Comparison of ENCODE assay signal across 10 mouse cellular contexts in the genomic region with DNA sequence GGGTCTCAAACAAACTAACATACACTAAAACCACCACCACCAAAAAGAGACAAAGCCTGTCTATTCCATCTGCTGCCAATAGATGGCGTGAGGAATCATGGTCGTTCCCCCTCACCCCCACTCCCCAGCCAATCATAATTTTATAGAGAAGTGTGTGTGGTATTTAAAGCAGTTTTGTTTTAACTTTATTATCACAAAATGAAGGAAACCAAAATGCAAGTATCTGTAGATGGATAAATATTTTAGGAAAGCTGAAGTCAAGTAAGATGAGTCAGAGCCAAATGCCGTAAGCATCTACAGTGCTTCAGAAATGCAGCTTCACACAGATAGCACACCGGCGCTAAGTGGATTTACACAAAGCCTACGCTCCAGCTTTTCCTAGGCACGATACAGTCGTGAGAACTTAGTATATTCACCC.
DNase-seq lines count a peak whose midpoint lies in the region; ATAC-seq and TF ChIP-seq lines count a peak whose summit lies in the region.
"Had no signal": no experiment of that assay in that cellular context is flagged by ENCODE, and none has a peak within 500 bp of the region (broad histone marks: within the 10 kb centered on the region; RNA-seq: fewer than 3 reads in every experiment).

No protein-coding gene starts in this region.

- H3K4me3 ChIP-seq in cortical plate, adult 2 months (ENCODE audit: insufficient read depth, low read length), result no peak overlapping the region
- H3K4me3 ChIP-seq in hindbrain, embryonic 12.5 days, result no peak overlapping the region
- peak overlapping the region; percentile 9 for H3K4me3 ChIP-seq in myocyte
- H3K4me3 ChIP-seq: lung, embryonic 15.5 days had no signal

- peaks cover 21% of the 10 kb centered on the region for H3K27me3 ChIP-seq in hindbrain, embryonic 12.5 days
- no peaks in the 10 kb centered on the region for H3K27me3 ChIP-seq in myocyte (ENCODE audit: control insufficient read depth, insufficient read depth, insufficient read length)
- H3K27me3 ChIP-seq: embryonic facial prominence, embryonic 15.5 days had no signal

- DNase-seq in left cerebral cortex, adult 18-20 months (ENCODE audit: low spot score in 2 of 2), result peak; percentile 28 to 45
- no peak for DNase-seq in left cerebral cortex, postnatal 36 days (ENCODE audit: low spot score in 2 of 2)
- peak; percentile 63 for DNase-seq in NIH3T3 (ENCODE audit: low read depth)
- DNase-seq in adrenal gland, adult 18-20 months (ENCODE audit: low spot score in 2 of 2), result no peak

- no peak overlapping the region for H3ac ChIP-seq in myocyte (ENCODE audit: control insufficient read depth, insufficient read length)

- peak overlapping the region; percentile 54 for H3K4me2 ChIP-seq in hindbrain, embryonic 12.5 days (replicated peaks)
- H3K4me2 ChIP-seq in myocyte (ENCODE audit: low read depth), result peak overlapping the region; percentile 92

- intact Hi-C loops in left cerebral cortex, postnatal 36 days (cut with DNase I), result loop anchor here (2.0 to 5.0 kb wide), 5 partner anchors 35 to 125 kb away; a partner anchor contains a TSS

- peak overlapping the region; percentile 46; the same call in 1 of the 2 replicates for H3K9ac ChIP-seq in hindbrain, embryonic 12.5 days
- H3K9ac ChIP-seq: embryonic facial prominence, embryonic 15.5 days; lung, embryonic 15.5 days had no signal

- no peak for ATAC-seq in hindbrain, embryonic 12.5 days (ENCODE audit: low FRiP score)
- ATAC-seq in megakaryocyte-erythroid progenitor cell, adult 5-6 weeks (replicated peaks; ENCODE audit: low FRiP score, low TSS enrichment, poor library complexity, severe bottlenecking), result no peak

- peak overlapping the region; percentile 79 for H3K27ac ChIP-seq in cortical plate, adult 2 months (ENCODE audit: insufficient read depth, low read length)
- peak overlapping the region; percentile 84 for H3K27ac ChIP-seq in hindbrain, embryonic 12.5 days
- H3K27ac ChIP-seq: embryonic facial prominence, embryonic 15.5 days; lung, embryonic 15.5 days had no signal

- no peaks in the 10 kb centered on the region for H3K79me2 ChIP-seq in myocyte (ENCODE audit: control insufficient read depth, insufficient read depth)

- no peaks in the 10 kb centered on the region for H3K36me3 ChIP-seq in hindbrain, embryonic 12.5 days
- H3K36me3 ChIP-seq in myocyte (ENCODE audit: control insufficient read depth, insufficient read depth), result no peaks in the 10 kb centered on the region
- H3K36me3 ChIP-seq: embryonic facial prominence, embryonic 15.5 days; lung, embryonic 15.5 days had no signal

- peaks cover 6% of the 10 kb centered on the region for H3K4me1 ChIP-seq in cortical plate, adult 2 months (ENCODE audit: control insufficient read depth, insufficient read depth, low read length)
- peaks cover 16% of the 10 kb centered on the region for H3K4me1 ChIP-seq in hindbrain, embryonic 12.5 days

- H3K9me3 ChIP-seq in hindbrain, embryonic 12.5 days (replicated peaks), result no peaks in the 10 kb centered on the region
- H3K9me3 ChIP-seq: embryonic facial prominence, embryonic 15.5 days; lung, embryonic 15.5 days had no signal

- no peak for TF ChIP-seq POLR2A in cortical plate, adult 2 months (IDR thresholded peaks at IDR 0.05; ENCODE audit: extremely low read depth, insufficient read depth, low read length)
- TF ChIP-seq POLR2A in myocyte (IDR thresholded peaks at IDR 0.05; ENCODE audit: insufficient read length, low read depth), result no peak

- peak; percentile 63 for TF ChIP-seq CTCF in cortical plate, adult 2 months (IDR thresholded peaks at IDR 0.05; ENCODE audit: extremely low read depth, insufficient read depth, low read length)

- WGBS in hindbrain, embryonic 12.5 days, result 34% methylated on average over 8 of the region's 8 CpGs

TF ChIP-seq in myocyte, 11 proteins besides CTCF, POLR2A, EP300 and RAD21:
- TF ChIP-seq TCF3 (IDR thresholded peaks at IDR 0.05; ENCODE audit: insufficient read length, low read depth) (no peak), CEBPB (IDR thresholded peaks at IDR 0.05; ENCODE audit: insufficient read depth, poor library complexity, severe bottlenecking) (no peak), POLR2AphosphoS2 (IDR thresholded peaks at IDR 0.05; ENCODE audit: insufficient read length, low read depth) (no peak), E2F4 (IDR thresholded peaks at IDR 0.05; ENCODE audit: insufficient read depth) (no peak), MYOD1 (IDR thresholded peaks at IDR 0.05; ENCODE audit: control insufficient read depth in 1 of 3, insufficient read length in 2 of 3, low read depth in 2 of 3) (no peak), USF1 (IDR thresholded peaks at IDR 0.05; ENCODE audit: low read depth) (no peak)

Comparison
In these comparisons a context has a peak if more than half of its experiments do, and no peak if none do; other contexts are left out.
1. DNase-seq: peak in left cerebral cortex, adult 18-20 months (2 of 2) and NIH3T3 (single experiment); none in left cerebral cortex, postnatal 36 days (0 of 2) and adrenal gland, adult 18-20 months (0 of 2).